Mouse (Mus musculus): ENCODE results near the gene Jam3.

- no peak for TF ChIP-seq POLR2A (IDR thresholded peaks at IDR 0.05; ENCODE audit: borderline replicate concordance, extremely low read depth, insufficient read depth, insufficient read length, poor library complexity, severe bottlenecking)
- TF ChIP-seq CTCF (IDR thresholded peaks at IDR 0.05; ENCODE audit: borderline replicate concordance, extremely low read depth, insufficient read depth, insufficient read length) = no peak
Measured at GRCm38 (mm10) chr9:27098557-27098956, 56.7 kb downstream of the Jam3 start.
